Mouse (Mus musculus) embryonic facial prominence, embryonic 10.5 days (tissue): ENCODE results near the gene Cadps. TPM values are rescaled to one million over a fixed set of nuclear protein-coding genes. Genes with fewer than 3 reads are reported as not detected.

Experiments used
- DNase-seq: peaks from one replicate; pipeline ENCODE4 v3.0.0-alpha.2; 2017; ENCODE audit warnings: low spot score
- H3K27ac ChIP-seq: fragments of 300-500 bp; sonication (generic); replicated peaks from 2 replicates; pipeline ENCODE4 v1.5.1; 2016; ENCODE audit warnings: mild to moderate bottlenecking
- H3K27me3 ChIP-seq: fragments of 300-500 bp; sonication (generic); replicated peaks from 2 replicates; pipeline ENCODE4 v1.6.1; 2016; ENCODE audit warnings: low read depth, mild to moderate bottlenecking; ENCODE audit not compliant: poor library complexity, severe bottlenecking
- H3K36me3 ChIP-seq: fragments of 300-500 bp; sonication (generic); replicated peaks from 2 replicates; pipeline ENCODE4 v1.6.1; 2016; ENCODE audit warnings: mild to moderate bottlenecking, moderate library complexity
- H3K4me1 ChIP-seq: fragments of 300-500 bp; sonication (generic); 2 replicates; pipeline ENCODE4 v1.6.1; 2016
- H3K4me3 ChIP-seq: fragments of 300-500 bp; sonication (generic); 2 replicates; pipeline ENCODE4 v1.5.1; 2016; ENCODE audit warnings: mild to moderate bottlenecking, moderate library complexity
- H3K9me3 ChIP-seq: fragments of 300-500 bp; sonication (generic); 2 replicates; pipeline ENCODE4 v1.6.1; 2016; ENCODE audit warnings: mild to moderate bottlenecking
- WGBS: fragments of 180-500 bp; shearing (Covaris S2); methylation state at CpG from one replicate; pipeline ENCODE4 v1.1.7; 2016; 5-methylcytosine and 5-hydroxymethylcytosine counted together
- polyA plus RNA-seq: library from polyadenylated mRNA; unstranded; fragments of >200 nt; fragmentation: Nextera tagmentation; extraction: Ambion mirVana; gene quantifications from 2 replicates; pipeline ENCODE4 v1.2.1, GENCODE M21; 2016

Cadps gene
- polyA plus RNA-seq, 1 experiment from 2014 or later, result 2.6 TPM

GRCm38 (mm10) chr14:12715906-12716659 lies 106.8 kb downstream of the Cadps start:
- no peaks in the 10 kb centered on the region for H3K4me1 ChIP-seq
- no peak overlapping the region for H3K27ac ChIP-seq
- 70% methylated on average over 2 of the region's 2 CpGs for WGBS
- no peaks in the 10 kb centered on the region for H3K36me3 ChIP-seq
- DNase-seq, result no peak
- no peak overlapping the region for H3K4me3 ChIP-seq
- H3K27me3 ChIP-seq, result no peaks in the 10 kb centered on the region
- no peaks in the 10 kb centered on the region for H3K9me3 ChIP-seq

- Histone ChIP-seq H3K9me3 (no peaks in the 10 kb centered on the region), H3K27me3 (no peaks in the 10 kb centered on the region), H3K36me3 (no peaks in the 10 kb centered on the region), H3K4me1 (no peaks in the 10 kb centered on the region), H3K27ac (no peak overlapping the region), H3K4me3 (no peak overlapping the region)
- 85% methylated on average over 3 of the region's 3 CpGs for WGBS
- DNase-seq, result no peak
Observed at GRCm38 (mm10) chr14:12707395-12707794, 115.5 kb downstream of the Cadps start.

- Histone ChIP-seq H3K27ac (no peak overlapping the region), H3K4me3 (no peak overlapping the region), H3K9me3 (no peaks in the 10 kb centered on the region), H3K4me1 (no peaks in the 10 kb centered on the region), H3K27me3 (no peaks in the 10 kb centered on the region), H3K36me3 (no peaks in the 10 kb centered on the region)
- WGBS, result 85% methylated on average over 2 of the region's 2 CpGs
- no peak for DNase-seq
Observed at GRCm38 (mm10) chr14:12704461-12704860, 118.4 kb downstream of the Cadps start.

GRCm38 (mm10) chr14:12690201-12690600 lies 132.7 kb downstream of the Cadps start:
- Histone ChIP-seq H3K4me3 (no peak overlapping the region), H3K36me3 (no peaks in the 10 kb centered on the region), H3K27me3 (no peaks in the 10 kb centered on the region), H3K27ac (no peak overlapping the region), H3K4me1 (no peaks in the 10 kb centered on the region), H3K9me3 (no peaks in the 10 kb centered on the region)
- 22% methylated on average over 1 of the region's 1 CpGs for WGBS
- DNase-seq, result no peak

DNA sequence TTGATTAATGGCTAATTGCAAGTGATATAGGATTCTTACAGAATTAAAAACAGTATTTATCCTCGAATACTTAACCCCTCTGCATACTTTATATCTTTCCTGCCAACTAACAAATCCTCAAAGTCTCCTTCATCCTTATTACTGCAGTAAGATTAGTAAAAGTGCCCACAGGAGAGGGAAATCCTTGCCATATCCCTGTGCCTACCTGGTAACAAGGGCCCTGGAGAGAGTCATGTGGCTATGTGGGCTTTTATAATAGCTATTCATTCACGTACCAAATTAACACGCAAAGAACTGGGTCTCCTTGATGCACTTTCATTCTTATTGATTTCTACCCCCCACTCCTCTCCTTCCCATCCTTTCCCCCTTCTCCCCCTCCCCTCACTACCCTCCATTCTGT lies 137.9 kb downstream of the Cadps start:
- DNase-seq, result no peak
- H3K4me3 ChIP-seq, result no peak overlapping the region
- no peaks in the 10 kb centered on the region for H3K27me3 ChIP-seq
- 83% methylated on average over 3 of the region's 3 CpGs for WGBS
- no peaks in the 10 kb centered on the region for H3K4me1 ChIP-seq
- H3K36me3 ChIP-seq, result no peaks in the 10 kb centered on the region
- H3K9me3 ChIP-seq, result no peaks in the 10 kb centered on the region
- no peak overlapping the region for H3K27ac ChIP-seq

- Histone ChIP-seq H3K27me3 (no peaks in the 10 kb centered on the region), H3K36me3 (no peaks in the 10 kb centered on the region), H3K4me3 (no peak overlapping the region), H3K4me1 (no peaks in the 10 kb centered on the region), H3K27ac (no peak overlapping the region), H3K9me3 (no peaks in the 10 kb centered on the region)
- no peak for DNase-seq
- WGBS, result 75% methylated on average over 3 of the region's 3 CpGs
Observed at GRCm38 (mm10) chr14:12680819-12681638, 141.8 kb downstream of the Cadps start.

DNA sequence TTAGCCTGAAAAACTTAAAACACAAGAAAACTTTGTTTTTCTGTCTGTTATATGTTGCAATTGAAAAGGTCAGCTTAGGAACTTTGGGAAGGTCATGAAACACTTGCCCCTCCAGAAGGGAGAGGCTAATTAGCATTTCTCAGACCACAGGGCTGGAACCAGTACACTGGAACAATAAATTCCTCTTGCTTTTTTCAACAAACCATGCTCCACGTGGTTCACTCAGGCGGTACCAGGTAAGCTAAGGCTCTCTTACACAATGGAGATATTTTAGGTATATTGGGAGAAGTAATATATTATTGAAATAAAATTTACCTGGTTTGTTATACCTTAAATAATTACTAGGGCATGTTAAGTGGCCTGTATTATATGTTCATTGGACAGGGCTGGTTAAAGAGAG lies 161.4 kb downstream of the Cadps start:
- Histone ChIP-seq H3K4me3 (no peak overlapping the region), H3K4me1 (no peaks in the 10 kb centered on the region), H3K36me3 (no peaks in the 10 kb centered on the region), H3K9me3 (no peaks in the 10 kb centered on the region), H3K27ac (no peak overlapping the region), H3K27me3 (no peaks in the 10 kb centered on the region)
- 83% methylated on average over 2 of the region's 2 CpGs for WGBS
- DNase-seq, result no peak

DNA sequence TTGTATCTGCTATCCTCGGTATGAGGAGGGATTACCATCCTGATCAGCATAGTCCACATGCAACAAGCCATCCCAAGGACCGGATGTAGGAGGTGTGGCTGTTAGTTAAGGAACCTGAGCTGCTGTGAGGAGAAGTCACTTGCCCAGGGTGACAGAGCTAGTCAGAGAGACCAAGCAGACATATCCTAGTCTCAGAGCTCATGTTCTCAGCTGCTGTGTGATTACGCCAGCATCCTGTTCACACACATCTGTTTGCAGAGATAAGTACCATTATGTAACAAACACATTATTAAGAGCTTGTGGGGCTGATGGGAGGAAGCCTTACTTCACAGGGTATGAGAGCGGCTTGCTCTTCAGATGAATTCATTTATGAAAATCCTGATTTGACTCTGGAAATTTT lies 165.5 kb downstream of the Cadps start:
- no peaks in the 10 kb centered on the region for H3K27me3 ChIP-seq
- H3K9me3 ChIP-seq, result no peaks in the 10 kb centered on the region
- 82% methylated on average over 4 of the region's 4 CpGs for WGBS
- no peak for DNase-seq
- no peaks in the 10 kb centered on the region for H3K36me3 ChIP-seq
- H3K4me1 ChIP-seq, result no peaks in the 10 kb centered on the region
- H3K27ac ChIP-seq, result no peak overlapping the region
- H3K4me3 ChIP-seq, result no peak overlapping the region

GRCm38 (mm10) chr14:12642868-12643512 lies 179.9 kb downstream of the Cadps start:
- Histone ChIP-seq H3K4me1 (no peaks in the 10 kb centered on the region), H3K36me3 (no peaks in the 10 kb centered on the region), H3K4me3 (no peak overlapping the region), H3K9me3 (no peaks in the 10 kb centered on the region), H3K27me3 (no peaks in the 10 kb centered on the region), H3K27ac (no peak overlapping the region)
- DNase-seq, result no peak
- 75% methylated on average over 6 of the region's 6 CpGs for WGBS

DNA sequence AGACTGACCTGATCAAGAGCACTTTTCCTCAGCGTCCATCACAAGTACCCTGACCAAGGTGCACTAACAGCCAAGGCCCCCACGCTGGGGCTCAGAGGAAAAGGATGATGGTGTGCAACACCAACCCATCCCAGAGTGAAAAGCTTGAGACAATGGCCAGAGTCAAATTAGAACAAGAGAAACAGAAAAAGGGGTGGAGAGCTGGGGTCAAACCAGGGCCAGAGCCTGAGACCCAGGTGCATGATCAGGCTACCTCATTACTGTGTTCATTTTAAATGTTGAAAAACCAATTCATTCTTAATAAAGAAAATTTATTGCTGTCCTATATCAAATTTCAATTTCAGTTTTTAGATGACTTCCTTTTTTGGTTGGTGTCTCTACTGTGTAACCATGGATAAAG lies 184.1 kb downstream of the Cadps start:
- H3K27ac ChIP-seq, result no peak overlapping the region
- no peaks in the 10 kb centered on the region for H3K4me1 ChIP-seq
- 88% methylated on average over 2 of the region's 2 CpGs for WGBS
- H3K36me3 ChIP-seq, result no peaks in the 10 kb centered on the region
- H3K4me3 ChIP-seq, result no peak overlapping the region
- no peaks in the 10 kb centered on the region for H3K9me3 ChIP-seq
- DNase-seq, result no peak
- no peaks in the 10 kb centered on the region for H3K27me3 ChIP-seq

DNA sequence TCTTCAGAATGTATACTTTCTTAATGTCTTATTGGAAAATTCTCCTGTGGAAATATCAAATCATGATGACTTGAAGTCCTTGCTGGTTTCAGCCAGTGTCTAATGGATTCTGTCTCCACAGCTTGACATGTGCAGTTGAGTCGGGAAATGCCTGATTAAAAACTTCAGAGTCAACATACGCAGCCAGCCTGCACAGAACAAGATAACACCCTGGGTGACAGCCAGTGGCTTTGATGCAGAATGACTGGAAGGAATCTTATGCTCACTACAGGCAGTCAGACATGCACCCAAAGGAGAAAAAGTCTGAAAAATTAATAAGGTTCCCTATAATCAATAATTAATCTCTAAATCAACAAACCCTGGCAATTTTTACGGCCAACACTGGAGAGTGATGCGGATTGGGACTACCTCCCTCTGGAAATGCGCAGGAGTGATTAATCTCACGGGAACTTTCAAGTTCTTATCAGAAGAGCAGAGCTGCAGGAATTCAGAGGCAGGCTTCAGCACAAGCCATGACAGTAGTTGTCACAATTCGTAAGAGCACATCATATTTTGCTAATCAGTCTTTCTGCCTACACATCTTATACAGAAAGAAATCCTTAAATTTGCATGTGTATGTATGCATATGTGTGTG lies 185.6 kb downstream of the Cadps start:
- WGBS, result 88% methylated on average over 7 of the region's 7 CpGs
- Histone ChIP-seq H3K4me3 (no peak overlapping the region), H3K36me3 (no peaks in the 10 kb centered on the region), H3K27me3 (no peaks in the 10 kb centered on the region), H3K9me3 (no peaks in the 10 kb centered on the region), H3K27ac (no peak overlapping the region), H3K4me1 (no peaks in the 10 kb centered on the region)
- DNase-seq, result no peak

DNA sequence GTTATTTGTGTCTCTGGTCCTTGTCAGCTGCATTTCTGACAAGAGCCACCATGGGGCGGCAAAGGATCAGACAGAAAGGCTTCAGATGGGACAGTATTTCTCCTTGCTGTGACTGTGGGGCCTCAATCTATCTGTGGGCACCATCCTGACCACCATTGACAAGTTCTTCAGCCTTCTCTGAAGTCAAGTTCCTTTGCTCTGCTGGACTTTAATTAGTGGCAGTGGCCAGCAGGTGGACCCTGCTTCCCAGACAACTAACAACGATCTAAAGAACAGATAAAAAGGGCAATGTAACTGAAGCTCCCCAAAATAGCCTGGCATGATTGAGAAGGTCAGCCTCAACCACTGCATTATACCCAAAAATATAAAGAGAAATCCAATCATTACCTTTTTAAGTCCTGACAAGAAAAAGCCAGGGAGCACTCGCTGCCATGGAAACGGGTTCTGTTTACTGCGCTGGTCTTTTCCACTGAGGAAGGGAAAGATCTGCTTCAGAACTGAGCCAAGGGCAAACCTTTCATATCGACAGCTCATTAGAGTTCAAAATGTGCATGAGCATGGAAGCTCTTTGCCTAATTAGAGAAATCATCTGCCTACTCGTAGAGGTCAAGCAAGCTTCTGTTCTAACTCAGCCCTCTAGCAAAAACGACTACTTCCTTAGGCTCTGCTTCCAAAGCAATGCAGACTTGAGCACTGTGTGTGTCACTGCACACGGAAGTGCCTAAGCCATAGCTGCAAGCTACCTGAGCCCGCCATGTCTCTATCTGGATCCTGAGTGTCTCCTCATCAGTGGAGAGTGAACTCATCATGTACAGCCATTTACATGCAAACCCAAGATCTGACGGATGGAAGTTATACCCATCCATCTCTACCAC lies 198.4 kb downstream of the Cadps start:
- Histone ChIP-seq H3K4me1 (no peaks in the 10 kb centered on the region), H3K36me3 (no peaks in the 10 kb centered on the region), H3K4me3 (no peak overlapping the region), H3K27me3 (no peaks in the 10 kb centered on the region), H3K27ac (no peak overlapping the region), H3K9me3 (no peaks in the 10 kb centered on the region)
- peak; percentile 11 for DNase-seq
- 76% methylated on average over 11 of the region's 11 CpGs for WGBS
